Mouse (Mus musculus): ENCODE data around the gene Ubac1.
A peak's percentile ranks its signal among the peaks of the same experiment; 100 is the strongest.

The Ubac1 gene

GRCm38 (mm10) chr2:26021561-26022257, at the start of gene Ubac1:
Gene Ubac1, minus strand, starts transcription at chr2:26021747.
- peak; percentile 89 for DNase-seq

DNA sequence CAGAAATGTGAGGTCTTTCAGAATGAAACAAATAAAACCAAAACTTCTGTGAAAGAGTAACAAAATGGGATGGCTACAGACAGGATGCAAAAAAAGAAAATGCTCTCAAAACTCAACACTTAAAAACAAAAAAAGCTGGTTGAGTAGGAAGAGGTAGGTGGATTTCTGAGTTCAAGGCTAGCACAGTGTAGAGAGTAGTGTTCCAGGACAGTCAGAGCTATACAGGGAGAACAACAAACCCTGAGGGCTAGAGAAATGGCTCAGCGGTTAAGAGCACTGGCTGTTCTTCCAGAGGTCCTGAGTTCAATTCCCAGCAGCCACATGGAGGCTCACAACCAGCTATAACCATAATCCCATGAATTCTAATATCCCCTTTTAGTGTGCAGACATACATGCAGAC, 47.0 kb upstream of the Ubac1 start:
- no peak for DNase-seq

GRCm38 (mm10) chr2:26068175-26068574, 46.6 kb upstream of the Ubac1 start:
- DNase-seq: no peak

DNA sequence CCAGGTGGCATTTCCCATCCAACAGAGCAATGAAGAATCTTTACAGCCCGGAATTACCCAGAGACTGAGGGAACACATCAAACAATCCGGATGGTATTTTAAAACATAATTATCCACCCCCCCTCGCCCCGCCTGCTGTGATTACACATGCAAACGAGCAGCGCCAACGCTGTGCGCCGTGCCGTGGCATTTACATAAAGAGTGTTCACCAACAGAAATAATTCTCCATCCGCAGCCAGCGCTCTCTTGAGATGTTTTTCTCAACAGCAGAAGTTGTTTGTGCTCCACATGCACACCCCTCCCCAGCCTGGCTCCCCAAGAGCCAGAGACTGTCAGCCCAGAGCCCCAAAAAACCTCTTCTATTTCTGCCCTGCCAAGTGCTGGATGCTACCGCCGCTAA, 45.0 kb upstream of the Ubac1 start:
- DNase-seq: no peak

GRCm38 (mm10) chr2:26062742-26063427, 41.3 kb upstream of the Ubac1 start:
- DNase-seq: no peak

GRCm38 (mm10) chr2:26062241-26062640, 40.7 kb upstream of the Ubac1 start:
- DNase-seq: no peak

GRCm38 (mm10) chr2:26061018-26061666, 39.6 kb upstream of the Ubac1 start:
- no peak for DNase-seq

DNA sequence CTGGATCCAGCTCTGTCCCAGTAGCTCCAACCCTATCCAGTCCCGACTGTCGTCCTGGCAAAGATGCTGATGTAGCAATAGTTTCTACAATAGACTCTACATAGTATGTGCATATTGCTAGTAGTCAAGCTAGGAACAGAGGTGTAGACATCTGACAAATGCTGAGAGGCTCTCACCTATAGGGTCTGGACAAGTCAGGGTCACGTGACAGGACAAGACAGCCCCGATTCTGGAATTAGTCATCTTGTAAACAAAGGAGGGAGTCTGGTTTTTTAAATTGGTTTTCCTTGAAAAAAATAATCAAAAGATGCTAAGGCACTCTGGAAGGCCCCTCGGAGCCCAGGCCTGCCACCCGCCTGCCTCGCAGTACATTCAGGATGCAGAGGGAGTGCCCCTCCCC, 35.5 kb upstream of the Ubac1 start:
- DNase-seq: no peak

DNA sequence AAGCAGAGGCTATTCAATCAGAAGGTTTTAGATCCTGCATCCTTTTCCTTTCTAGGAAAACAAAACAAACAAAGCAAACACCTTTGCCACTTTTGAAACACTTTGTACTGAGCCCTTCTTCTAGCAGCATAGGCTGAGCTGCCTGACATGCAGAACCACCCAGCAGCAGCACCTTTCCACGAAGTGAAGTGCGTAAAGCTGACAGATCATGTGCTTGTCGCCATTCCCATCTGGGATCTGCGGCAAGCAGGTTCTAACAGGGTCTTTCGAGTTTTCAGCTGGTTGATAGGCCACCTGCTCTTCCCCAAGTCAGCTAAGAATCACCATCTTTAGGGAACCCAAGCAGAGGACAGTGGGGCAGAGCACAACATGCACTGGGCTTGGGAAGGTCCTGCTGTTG, 34.7 kb upstream of the Ubac1 start:
- no peak for DNase-seq

DNA sequence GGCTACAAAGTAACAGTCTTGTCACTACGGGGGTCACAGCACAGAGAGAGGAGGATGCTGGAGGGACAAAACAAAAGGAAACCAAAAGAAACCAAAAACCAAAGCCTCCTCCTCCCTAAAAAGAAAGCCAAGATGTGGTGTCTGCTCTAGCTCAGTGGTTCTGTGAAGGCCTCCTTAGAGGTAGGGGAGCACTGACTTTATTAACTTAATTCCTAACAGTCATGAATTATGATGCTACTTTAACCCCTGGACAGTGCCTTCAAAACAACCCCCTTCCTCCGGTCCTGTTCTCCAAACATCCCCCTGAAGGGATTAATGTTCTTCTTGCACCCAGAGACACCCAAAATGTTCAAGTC, 34.2 kb upstream of the Ubac1 start:
- no peak for DNase-seq

- DNase-seq: peak; percentile 70
Measured at GRCm38 (mm10) chr2:26055046-26055746, 33.6 kb upstream of the Ubac1 start.

- no peak for DNase-seq
Measured at GRCm38 (mm10) chr2:26052806-26053205, 31.3 kb upstream of the Ubac1 start.

DNA sequence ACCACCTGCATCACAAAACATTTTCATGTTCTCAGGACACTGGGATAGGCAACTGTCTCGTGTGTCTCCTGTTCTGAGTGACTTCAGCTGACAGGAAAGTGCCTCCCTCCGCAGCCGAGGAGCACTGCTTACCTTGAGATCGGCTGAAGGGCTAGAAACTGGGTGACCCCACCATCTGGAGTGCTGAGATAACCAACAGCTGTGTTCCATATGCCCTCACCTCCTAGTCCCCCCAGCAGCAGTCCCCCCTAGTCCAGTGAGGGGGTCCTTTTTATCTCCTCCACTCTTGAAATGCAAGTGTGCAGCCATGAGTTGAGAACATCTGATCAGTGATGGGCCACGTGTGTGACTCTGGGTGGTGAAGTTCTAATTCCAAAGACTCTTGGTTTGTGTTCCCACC, 27.3 kb upstream of the Ubac1 start:
- no peak for DNase-seq

DNA sequence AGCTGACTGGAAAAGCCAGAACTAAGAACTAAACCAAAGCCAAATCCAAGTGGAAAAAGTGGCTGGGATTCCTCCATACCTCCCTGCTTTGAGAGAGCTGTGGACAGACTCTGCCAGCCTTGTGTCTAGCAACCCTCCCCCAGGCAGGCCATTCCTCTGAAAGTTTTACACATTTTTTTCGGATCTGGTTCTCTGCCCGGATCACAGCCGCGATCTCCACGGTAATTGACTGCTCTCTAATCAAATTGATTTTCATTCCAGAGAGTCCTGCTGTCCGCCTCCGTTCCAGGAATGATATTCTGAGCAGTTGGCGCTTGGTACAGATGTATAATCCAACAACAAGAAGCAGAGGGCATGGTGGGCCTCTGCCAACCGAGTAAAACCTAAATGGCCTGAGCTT, 22.7 kb upstream of the Ubac1 start:
- DNase-seq: no peak

DNA sequence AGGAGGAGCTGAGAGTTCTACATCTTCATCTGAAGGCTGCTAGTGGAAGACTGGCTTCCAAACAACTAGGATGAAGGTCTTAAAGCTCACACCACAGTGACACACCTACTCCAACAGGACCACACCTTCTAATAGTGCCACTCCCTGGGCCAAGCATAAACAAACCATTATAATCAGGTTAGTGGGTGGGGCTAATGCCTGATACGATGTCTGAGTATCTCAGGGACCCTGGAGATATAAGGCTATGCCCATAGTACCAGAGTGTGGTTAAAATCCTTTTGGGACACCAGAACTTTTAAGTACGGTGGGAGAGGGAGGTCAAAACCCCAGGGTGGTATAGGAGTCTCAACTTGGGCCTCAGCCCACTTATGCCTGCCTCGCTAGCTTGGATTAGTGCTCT, 21.1 kb upstream of the Ubac1 start:
- no peak for DNase-seq

- no peak for DNase-seq
Measured at GRCm38 (mm10) chr2:26041163-26041810, 19.7 kb upstream of the Ubac1 start.

DNA sequence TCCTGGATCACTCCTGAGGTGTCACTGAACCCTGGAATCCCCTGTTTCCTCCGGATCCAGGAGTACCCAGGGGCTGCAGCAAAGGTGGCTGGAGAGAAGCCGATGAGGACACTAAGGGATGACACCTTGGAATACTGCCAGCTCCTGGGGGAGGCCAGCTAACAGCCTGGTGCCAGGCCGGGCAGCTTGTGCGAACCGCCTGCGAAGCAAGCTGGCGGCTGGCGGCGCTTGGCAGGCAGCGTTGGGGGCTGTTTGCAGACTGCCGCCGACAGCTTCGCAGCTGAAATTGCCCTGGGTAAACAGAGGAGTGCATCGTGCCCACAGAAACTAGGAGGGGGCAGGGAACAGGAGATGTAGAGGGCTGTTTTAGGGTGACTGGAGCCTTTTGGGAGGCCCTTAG, 18.4 kb upstream of the Ubac1 start:
- DNase-seq: no peak

DNA sequence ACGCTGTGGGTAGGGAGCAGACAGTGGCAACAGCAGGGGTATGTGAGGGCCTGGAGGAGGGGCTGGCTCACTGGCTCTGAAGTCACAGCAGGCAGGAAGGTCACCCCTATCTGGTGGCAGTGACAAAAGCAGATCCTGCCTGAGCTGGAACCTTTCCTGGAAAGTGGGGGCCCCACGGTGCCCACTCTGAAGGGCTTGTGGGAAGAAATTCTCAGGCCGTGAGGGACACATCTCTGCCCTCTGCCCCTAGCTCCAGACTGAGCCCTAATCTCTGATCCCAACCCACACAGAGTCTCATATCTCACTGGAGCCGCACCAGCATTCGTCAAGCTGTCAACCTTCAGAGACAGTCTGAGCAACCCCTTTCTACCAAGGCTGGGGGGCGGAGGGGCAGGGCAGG, 15.8 kb upstream of the Ubac1 start:
- no peak for DNase-seq

DNA sequence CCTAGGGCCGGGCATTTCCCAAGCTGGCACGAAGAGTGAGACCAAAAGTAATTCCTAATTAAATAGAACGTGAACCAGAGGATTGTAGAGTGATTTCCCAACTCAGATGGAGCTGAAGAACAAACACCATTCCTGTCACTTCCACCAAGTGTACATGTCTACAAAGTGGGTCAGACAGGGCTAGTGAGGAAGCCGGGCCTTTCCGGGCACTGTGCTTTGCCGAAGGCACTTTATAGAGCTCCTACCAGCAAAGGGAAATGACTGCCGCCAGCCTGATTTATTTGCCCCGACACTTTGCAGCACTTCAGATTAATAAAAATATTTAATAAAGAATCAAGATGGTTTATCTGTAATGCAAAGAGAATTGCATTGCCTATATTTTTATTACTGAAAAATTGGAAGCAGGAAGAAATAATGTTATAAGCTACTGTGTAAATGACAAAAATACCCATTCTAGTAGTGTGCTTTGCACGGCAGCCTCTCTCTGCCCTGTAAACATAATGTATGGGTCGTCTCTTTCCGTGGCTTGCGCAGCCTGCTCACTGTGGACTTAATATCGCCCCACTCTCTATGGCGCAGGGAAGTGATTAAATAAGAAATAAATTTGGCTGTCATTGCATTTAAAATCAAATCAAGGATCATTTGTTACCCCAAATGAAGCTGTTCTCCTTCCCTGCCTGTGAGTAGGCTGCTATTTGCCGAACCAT, 12.9 kb upstream of the Ubac1 start:
- no peak for DNase-seq

DNA sequence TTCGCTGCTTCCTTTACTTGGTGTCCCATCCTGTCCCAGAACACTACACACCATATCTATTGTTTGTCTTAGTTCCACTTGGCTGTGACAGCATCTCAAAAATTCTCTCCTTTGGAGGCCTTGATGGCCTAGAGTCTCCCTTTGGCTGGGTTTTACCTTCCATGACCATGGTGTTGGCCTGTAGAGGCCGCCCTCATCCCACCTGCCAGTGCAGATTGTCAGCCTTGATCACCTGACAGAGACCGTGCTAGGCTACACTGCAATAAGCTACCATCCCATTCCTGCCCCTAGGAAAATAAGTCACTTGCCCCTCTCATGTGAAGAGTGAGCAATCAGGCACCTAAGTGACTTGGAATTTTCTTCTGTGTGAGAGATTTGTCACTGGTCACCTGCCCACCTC, 8.7 kb upstream of the Ubac1 start:
- DNase-seq: peak; percentile 20

GRCm38 (mm10) chr2:26024138-26025075, 2.9 kb upstream of the Ubac1 start:
- DNase-seq: peak; percentile 54

Measured in thymus, postnatal 4 days (tissue).